Mouse (Mus musculus) thymus, adult 2 months (tissue): ENCODE results near the gene Med13.

Source experiments
- CTCF ChIP-seq: fragments of 200-500 bp; IDR thresholded peaks from 2 replicates; pipeline ENCODE4 v1.5.1; 2012; ENCODE audit warnings: mild to moderate bottlenecking, control low read depth, low read length, moderate library complexity, borderline replicate concordance; ENCODE audit not compliant: control insufficient read depth, poor library complexity, insufficient read depth; ENCODE audit errors: extremely low read depth
- POLR2A ChIP-seq: fragments of 200-500 bp; IDR thresholded peaks from 2 replicates; pipeline ENCODE4 v1.6.1; 2012; ENCODE audit warnings: mild to moderate bottlenecking, low read length, control low read depth, moderate library complexity; ENCODE audit not compliant: control insufficient read depth, poor library complexity, insufficient read depth; ENCODE audit errors: extremely low read depth

DNA sequence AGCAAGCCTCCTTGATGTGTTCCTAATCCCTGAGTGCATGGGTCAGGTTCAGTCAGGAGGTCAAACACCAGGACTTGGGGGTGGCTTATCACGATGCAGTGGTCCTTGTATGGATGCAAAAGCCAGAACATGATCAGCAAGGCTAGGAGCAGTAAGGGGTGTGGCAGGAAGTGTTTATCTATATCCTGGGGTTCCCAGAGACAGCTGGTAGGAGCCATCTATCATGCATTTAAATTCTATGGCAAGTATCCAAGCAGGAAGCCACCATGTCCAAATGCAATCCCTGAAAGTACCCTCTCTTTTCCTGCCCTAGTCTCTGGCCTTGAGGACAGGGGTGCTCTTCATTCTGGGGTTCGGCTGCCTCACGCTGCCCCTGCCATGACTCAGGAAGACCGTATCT is 47.2 kb upstream of the Med13 start:
- TF ChIP-seq POLR2A (no peak), CTCF (no peak)
